Mouse (Mus musculus) liver, embryonic 13.5 days (tissue): ENCODE data around the gene Tfeb. TPM values are rescaled to one million over a fixed set of nuclear protein-coding genes. Genes with fewer than 3 reads are reported as not detected.

ENCODE experiments used
- ATAC-seq: fragments of 200-750 bp; cut with Nextera tagmentation; 2 replicates; pipeline ENCODE4 v1.8.0; 2017; ENCODE audit warnings: low read depth, mild to moderate bottlenecking, moderate number of reproducible peaks, moderate library complexity
- DNase-seq: peaks from one replicate; pipeline ENCODE4 v3.0.0; 2022
- H3K27ac ChIP-seq: fragments of 300-500 bp; sonication (generic); 2 replicates; pipeline ENCODE4 v1.5.1; 2015; ENCODE audit warnings: moderate library complexity, mild to moderate bottlenecking, inconsistent platforms
- H3K27me3 ChIP-seq: fragments of 300-500 bp; sonication (generic); 2 replicates; pipeline ENCODE4 v1.6.1; 2015; ENCODE audit warnings: mild to moderate bottlenecking, inconsistent platforms
- H3K36me3 ChIP-seq: fragments of 300-500 bp; sonication (generic); 2 replicates; pipeline ENCODE4 v1.6.1; 2015; ENCODE audit warnings: mild to moderate bottlenecking, inconsistent platforms
- H3K4me1 ChIP-seq: fragments of 300-500 bp; sonication (generic); replicated peaks from 2 replicates; pipeline ENCODE4 v1.6.1; 2015; ENCODE audit warnings: inconsistent platforms
- H3K4me2 ChIP-seq: fragments of 300-500 bp; sonication (generic); 2 replicates; pipeline ENCODE4 v1.6.1; 2015; ENCODE audit warnings: inconsistent platforms, mild to moderate bottlenecking, moderate library complexity
- H3K4me3 ChIP-seq: fragments of 300-500 bp; sonication (generic); replicated peaks from 2 replicates; pipeline ENCODE4 v1.5.1; 2015; ENCODE audit warnings: mild to moderate bottlenecking, inconsistent platforms
- H3K9ac ChIP-seq: fragments of 300-500 bp; sonication (generic); 2 replicates; pipeline ENCODE4 v1.6.1; 2015; ENCODE audit warnings: mild to moderate bottlenecking, inconsistent platforms
- H3K9me3 ChIP-seq: fragments of 300-500 bp; sonication (generic); replicated peaks from 2 replicates; pipeline ENCODE4 v1.6.1; 2016; ENCODE audit warnings: inconsistent platforms
- WGBS: fragments of 180-500 bp; shearing (Covaris S2); methylation state at CpG from one replicate; pipeline ENCODE4 v1.1.7; 2015; ENCODE audit not compliant: insufficient replicate concordance; 5-methylcytosine and 5-hydroxymethylcytosine counted together
- polyA plus RNA-seq: library from polyadenylated mRNA; unstranded; fragments of >200 nt; fragmentation: Nextera tagmentation; extraction: Ambion mirVana; gene quantifications from 2 replicates; pipeline ENCODE4 v1.2.1, GENCODE M21; 2015

The Tfeb gene
- polyA plus RNA-seq, 1 experiment from 2014 or later, result 4.4 TPM

DNA sequence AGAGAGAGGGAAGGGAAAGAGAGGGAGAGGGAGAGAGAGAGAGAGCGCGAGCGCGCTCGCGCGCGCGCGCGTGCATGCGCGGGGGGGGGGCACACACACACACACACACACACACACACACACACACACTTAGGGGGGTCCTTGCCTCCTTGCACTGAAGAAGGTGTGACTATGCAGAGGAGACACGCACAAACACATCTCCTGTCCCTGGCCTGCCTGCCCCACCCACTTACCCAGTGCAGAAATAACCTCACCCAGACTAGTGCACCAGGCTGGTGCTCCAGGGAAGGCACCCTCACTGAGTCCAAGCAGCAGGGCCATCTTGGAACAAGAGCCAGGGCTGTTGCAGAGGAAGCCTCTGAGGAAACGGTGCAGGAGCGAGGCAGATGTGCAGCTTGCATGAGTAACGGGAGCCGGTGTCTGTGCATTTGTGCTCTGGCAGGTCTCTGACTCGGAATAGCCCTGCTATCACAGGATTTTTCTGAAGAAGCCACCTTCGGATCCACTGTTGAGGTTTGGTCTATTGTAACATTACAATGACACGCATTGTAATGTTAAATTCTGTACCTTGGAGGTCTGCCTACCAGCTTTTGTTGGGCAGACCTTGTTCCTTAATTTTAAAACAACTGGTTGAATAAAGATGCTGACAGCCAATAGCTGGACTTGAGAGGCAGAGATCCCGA, 23.8 kb upstream of the Tfeb start:
- Histone ChIP-seq H3K36me3 (no peaks in the 10 kb centered on the region), H3K9me3 (no peaks in the 10 kb centered on the region), H3K27me3 (peaks cover 9% of the 10 kb centered on the region; the same call in 1 of the 2 replicates), H3K4me1 (peaks cover 7% of the 10 kb centered on the region), H3K9ac (no peak overlapping the region), H3K27ac (no peak overlapping the region), H3K4me2 (no peak overlapping the region), H3K4me3 (no peak overlapping the region)
- ATAC-seq (no peak), DNase-seq (no peak)
- WGBS, result 50% methylated on average over 17 of the region's 22 CpGs

DNA sequence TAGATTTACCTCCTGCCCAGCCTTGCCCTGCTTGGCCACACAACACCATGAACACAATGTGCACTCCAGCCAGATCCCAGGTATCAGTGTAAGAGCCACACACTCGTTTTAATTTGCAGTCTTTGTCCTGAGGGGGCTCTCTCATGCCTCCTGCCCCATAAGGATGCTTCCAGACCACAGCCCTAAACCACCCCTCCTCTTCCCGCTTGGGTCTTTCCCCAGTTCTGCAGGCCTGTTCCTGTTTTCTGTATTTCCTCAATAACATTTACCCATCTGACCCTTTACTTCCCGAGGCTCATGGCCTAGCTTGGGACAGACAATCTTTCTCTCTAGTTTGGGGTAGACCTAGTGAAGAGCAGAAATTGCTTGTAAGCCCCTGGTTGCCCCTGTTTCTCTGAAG, 21.8 kb upstream of the Tfeb start:
- WGBS, result 24% methylated on average over 3 of the region's 3 CpGs
- no peaks in the 10 kb centered on the region for H3K36me3 ChIP-seq
- DNase-seq, result no peak

DNA sequence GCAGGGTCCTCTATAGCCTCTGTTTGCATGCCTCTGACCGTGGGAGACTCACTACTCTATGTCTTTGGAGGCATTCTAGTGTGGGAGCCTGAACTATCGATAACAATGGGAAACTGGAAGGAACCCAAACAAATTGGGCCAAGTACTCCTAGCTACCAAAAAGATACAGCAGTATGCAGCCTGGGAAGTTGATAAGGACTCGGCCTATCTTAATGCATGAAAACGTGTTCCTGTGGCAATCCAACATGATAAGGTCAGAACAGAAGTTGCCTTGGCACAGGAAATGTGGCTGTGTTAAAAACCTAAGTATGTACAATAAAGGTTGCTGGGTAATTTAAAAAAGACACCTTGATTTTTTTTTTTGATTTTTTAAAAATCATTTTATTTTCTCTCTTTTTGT, 15.6 kb upstream of the Tfeb start:
- Histone ChIP-seq H3K27ac (no peak overlapping the region), H3K4me3 (no peak overlapping the region), H3K27me3 (peaks cover 8% of the 10 kb centered on the region; the same call in 1 of the 2 replicates), H3K4me1 (no peaks in the 10 kb centered on the region), H3K36me3 (no peaks in the 10 kb centered on the region), H3K9me3 (no peaks in the 10 kb centered on the region), H3K9ac (no peak overlapping the region), H3K4me2 (no peak overlapping the region)
- 32% methylated on average over 4 of the region's 4 CpGs for WGBS
- no peak for DNase-seq
- no peak for ATAC-seq

More for the DNA sequence above, 21.8 kb upstream of the Tfeb start:
- H3K27me3 ChIP-seq, result 0 out of 2 replicates have a peak, but pooled peaks cover 5% of the 10 kb centered on the region
- no peak overlapping the region for H3K27ac ChIP-seq
- no peak overlapping the region for H3K4me2 ChIP-seq
- H3K4me3 ChIP-seq, result no peak overlapping the region
- no peaks in the 10 kb centered on the region for H3K9me3 ChIP-seq
- no peak for ATAC-seq
- peaks cover 5% of the 10 kb centered on the region for H3K4me1 ChIP-seq
- H3K9ac ChIP-seq, result no peak overlapping the region

DNA sequence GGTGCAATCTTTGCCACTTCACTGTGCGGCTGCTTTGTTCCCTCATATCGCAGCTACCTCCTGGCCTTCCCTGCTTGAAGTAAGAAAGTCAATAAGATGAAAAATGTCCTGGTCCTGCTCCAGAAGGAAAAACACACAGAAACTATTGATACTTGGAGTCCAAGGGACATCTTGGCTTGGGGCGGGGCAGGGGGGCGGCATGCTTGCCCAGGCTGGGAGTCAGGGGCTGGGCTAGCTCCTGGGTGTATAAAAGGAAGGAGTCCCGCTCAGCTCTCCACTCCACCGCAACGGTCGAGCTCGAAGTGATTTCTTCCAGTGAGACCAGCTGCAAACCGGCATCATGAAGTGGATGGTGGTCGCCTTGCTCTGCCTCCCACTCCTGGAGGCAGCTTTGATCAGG, 10.3 kb upstream of the Tfeb start, which contains the start of gene Pgc:
Gene Pgc, plus strand, starts transcription at position 277 of the 400 bp plus-strand sequence.
- no peak for ATAC-seq
- Histone ChIP-seq H3K4me1 (no peaks in the 10 kb centered on the region), H3K4me3 (no peak within 1 kb of the TSS), H3K36me3 (no peaks in the 10 kb centered on the region), H3K9ac (no peak within 1 kb of the TSS), H3K4me2 (no peak within 1 kb of the TSS), H3K27me3 (peaks cover 6% of the 10 kb centered on the region; the same call in 1 of the 2 replicates), H3K27ac (no peak within 1 kb of the TSS), H3K9me3 (no peaks in the 10 kb centered on the region)
- DNase-seq, result no peak
- WGBS, result 64% methylated on average over 11 of the region's 11 CpGs

DNA sequence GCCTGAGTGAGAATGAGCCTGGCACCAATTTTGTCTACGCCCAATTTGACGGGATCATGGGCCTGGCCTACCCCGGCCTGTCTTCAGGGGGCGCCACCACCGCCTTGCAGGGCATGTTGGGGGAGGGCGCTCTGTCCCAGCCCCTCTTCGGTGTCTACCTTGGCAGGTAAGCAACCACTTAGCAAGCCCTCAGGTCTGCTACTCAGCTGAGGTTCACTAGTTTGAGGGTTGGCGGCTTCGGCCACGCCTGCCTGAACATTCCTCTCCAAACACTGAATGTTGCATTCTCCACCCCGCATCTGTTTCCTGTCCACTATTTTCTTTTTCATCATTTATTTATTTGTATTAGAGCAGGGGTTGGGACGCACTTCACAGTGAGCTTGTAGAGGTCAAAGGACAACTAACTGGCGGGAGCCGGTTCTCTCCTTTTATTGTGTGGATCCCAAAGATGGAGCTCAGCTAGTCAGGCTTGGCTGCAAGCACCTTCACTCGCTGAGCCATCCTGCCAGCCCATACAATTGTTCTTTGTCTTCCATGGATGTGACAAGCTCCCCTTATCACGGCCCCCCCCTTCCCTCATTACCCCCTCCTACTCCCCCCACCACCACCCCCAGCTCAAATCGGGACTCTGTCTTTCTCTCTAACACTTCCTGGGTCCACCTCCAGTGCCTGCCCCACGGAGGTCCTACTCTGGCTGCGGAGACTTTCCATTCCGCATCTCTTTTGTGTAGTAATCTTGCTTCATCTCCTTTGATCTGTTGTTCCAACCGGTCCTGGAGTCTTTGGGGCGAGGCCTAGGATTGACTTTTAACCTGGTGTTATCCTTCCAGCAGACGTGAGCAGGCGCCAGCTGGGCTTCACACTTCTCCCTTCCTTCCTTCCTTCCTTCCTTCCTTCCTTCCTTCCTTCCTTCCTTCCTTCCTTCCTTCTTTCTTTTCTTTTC, 5.9 kb upstream of the Tfeb start:
- no peak overlapping the region for H3K4me3 ChIP-seq
- H3K27me3 ChIP-seq, result peaks cover 14% of the 10 kb centered on the region
- WGBS, result 54% methylated on average over 24 of the region's 24 CpGs
- no peaks in the 10 kb centered on the region for H3K4me1 ChIP-seq
- no peak overlapping the region for H3K9ac ChIP-seq
- H3K9me3 ChIP-seq, result no peaks in the 10 kb centered on the region
- ATAC-seq, result no peak
- H3K36me3 ChIP-seq, result no peaks in the 10 kb centered on the region
- no peak for DNase-seq
- H3K27ac ChIP-seq, result no peak overlapping the region
- H3K4me2 ChIP-seq, result no peak overlapping the region

DNA sequence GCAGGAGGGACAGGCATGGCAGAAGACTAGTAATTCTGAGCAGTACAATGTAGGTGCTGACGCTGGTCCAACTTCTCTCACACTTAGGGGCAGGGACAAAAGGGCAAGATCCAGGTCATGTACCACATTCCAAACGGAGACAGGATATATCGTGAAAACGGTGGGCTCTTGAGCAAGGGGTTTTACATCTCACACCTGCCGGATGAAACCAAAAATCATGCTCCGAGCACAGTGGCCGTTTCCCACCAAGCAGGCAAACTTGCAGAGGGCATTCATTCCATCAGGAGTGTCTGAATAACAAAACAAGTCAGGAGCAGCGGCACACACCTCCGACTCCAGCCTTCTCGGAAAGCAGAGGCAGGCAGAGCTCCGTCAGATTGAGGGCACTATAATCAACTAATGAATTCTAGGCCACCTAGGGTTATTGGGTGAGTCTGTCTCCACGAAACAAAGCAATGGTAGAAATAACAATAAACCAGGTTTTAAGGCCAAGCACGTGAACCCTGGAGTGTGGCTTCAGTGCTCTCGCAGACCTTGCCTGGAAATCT, 1.2 kb upstream of the Tfeb start:
- Histone ChIP-seq H3K4me2 (no peak overlapping the region), H3K9me3 (no peaks in the 10 kb centered on the region), H3K9ac (no peak overlapping the region), H3K4me1 (peaks cover 29% of the 10 kb centered on the region), H3K36me3 (no peaks in the 10 kb centered on the region), H3K27ac (no peak overlapping the region), H3K4me3 (no peak overlapping the region), H3K27me3 (peaks cover 36% of the 10 kb centered on the region)
- 68% methylated on average over 14 of the region's 14 CpGs for WGBS
- DNase-seq (no peak), ATAC-seq (no peak)

DNA sequence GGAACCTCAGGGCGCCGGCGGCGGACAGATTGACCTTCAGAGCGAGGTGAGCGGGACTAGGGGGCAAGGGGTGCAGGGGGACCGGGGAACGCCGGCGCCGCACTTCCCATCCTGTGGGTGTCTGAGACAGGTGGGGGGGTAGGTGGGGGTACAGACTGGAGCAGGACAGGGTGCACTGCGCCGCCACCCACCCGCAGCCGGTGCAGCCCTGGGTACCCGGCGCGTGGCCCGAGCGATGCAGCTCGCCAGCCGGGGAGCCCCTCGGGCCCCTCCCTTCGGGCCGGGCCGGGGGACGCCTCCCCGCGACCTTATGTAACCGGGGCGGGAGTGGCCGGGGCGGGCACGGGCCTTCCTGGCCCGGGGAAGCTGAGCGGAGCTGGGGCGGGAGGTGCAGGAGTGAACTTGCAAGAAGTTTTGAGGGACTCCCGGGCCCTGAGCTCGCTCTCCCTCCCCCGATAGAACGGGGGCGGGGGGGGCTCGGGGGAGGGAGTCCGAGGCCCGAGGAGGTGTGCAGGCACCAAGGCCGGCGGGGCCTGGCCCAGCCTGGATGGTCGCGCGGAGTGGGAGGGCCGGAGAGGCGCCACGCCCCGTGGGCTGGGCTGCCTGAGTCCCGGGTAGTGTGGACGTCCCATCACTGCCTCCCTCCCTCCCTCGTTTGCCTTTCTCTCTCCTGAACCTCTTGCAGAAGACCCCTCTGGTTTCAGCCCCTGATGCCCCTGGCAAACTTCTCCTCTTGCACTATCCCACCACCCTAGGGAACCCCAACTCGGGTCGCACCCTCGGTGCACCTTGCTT, 638 bp downstream of the Tfeb start:
- WGBS, result under 1% methylated on average over 49 of the region's 60 CpGs
- Histone ChIP-seq H3K9ac (peak overlapping the region; percentile 77), H3K4me2 (peak overlapping the region; percentile 99), H3K4me3 (peak overlapping the region; percentile 70), H3K27ac (peak overlapping the region; percentile 79), H3K36me3 (no peaks in the 10 kb centered on the region), H3K27me3 (peaks cover 29% of the 10 kb centered on the region), H3K4me1 (peaks cover 44% of the 10 kb centered on the region), H3K9me3 (no peaks in the 10 kb centered on the region)
- DNase-seq (peak; percentile 70), ATAC-seq (peak; percentile 76)

DNA sequence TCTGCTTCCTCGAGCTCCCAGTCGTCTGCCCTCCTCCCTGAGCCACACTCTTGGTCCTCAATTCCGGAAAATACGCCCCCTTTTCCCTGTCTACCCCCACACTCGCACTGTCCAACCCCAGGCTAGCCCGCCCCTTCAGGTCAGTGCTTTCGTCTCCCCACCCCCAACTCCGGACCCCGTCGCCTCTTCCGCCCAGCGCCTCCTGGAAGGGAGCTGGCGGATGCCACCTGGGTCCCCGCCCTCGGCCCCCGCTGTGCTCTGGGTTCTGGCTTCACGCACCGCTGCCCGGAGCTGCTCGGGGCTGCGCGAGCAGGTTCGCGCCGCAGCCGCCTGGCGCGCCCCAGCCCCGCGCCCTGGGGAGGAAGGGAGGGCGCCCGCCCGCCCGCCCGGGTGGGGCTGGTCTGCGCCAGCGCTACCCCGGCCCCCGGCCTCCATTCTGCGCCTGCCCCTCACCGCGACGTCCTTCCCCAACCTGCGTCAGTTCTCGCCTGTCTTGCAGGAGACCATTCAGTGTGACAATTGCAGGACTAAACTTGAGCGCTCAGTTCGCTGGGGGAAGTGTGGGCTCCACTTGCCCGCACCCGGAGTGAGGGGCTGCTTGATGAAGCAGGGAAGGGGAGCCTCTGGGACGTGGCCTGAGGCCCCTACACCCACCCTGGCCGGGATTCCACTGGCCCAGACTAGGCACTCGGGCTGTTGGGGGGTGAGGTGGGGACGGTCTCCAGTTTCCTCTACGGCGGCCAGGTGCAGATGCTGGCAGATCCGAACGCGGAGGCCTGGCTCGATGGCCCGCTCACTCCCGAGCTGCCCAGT, 1.4 kb downstream of the Tfeb start:
- Histone ChIP-seq H3K4me1 (peaks cover 52% of the 10 kb centered on the region), H3K4me2 (peak overlapping the region; percentile 99)
- ATAC-seq, result peak; percentile 22

DNA sequence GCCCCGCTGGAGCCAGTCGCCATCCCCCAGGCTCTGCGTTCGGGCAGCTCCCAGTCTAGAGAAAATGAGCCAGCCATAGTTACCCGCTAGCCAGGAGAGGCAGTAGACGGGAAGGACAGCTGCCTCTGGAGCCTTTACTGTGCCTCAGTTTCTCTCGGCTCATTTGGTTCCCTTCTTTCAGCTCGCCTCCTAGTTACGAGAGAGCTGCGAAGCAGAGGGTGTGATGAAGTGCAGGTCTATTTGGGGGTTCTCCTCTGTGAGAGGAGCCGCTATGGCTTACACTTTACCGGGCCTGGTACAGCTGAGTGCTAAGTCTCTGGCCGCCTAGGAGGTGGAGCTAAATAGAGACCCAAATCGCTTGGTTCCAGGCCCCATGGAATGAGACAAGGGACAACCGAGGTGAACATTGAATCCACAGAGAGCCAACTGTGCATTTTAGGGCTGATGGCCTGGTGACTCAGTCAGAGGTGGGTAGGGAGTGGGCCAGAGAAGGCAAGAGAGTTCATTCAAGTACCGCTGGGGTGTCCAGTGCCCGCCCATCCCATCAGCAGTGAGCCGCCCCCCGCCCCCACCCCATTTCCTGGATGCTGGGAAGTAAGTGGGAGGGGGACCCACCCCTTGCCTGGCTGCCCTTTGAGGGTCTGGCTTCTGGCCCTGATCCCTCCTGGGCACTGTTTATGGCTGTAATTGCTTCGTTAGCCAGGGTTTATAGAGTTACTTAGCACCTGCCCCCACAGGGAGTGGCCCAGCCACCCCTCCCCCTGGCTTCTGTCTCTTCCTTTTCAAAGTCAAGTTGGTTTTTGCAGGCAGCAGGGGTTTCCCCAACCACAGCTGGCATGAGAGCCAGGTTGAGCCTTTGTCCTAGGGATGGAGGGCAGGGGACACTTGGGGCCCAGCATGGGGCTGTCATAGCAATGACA, 2.3 kb downstream of the Tfeb start:
- Histone ChIP-seq H3K27me3 (peaks cover 25% of the 10 kb centered on the region), H3K4me1 (peaks cover 61% of the 10 kb centered on the region), H3K4me2 (peak overlapping the region; percentile 99), H3K27ac (no peak overlapping the region; the same call in 1 of the 2 replicates), H3K9ac (peak overlapping the region; percentile 77), H3K4me3 (peak overlapping the region; percentile 70), H3K9me3 (no peaks in the 10 kb centered on the region), H3K36me3 (no peaks in the 10 kb centered on the region)
- DNase-seq (no peak), ATAC-seq (no peak)
- WGBS, result 20% methylated on average over 20 of the region's 20 CpGs

More for the DNA sequence above, 1.4 kb downstream of the Tfeb start:
- Histone ChIP-seq H3K27me3 (peaks cover 25% of the 10 kb centered on the region), H3K4me3 (peak overlapping the region; percentile 70), H3K27ac (peak overlapping the region; percentile 43), H3K9me3 (no peaks in the 10 kb centered on the region), H3K36me3 (no peaks in the 10 kb centered on the region), H3K9ac (peak overlapping the region; percentile 77)
- no peak for DNase-seq
- WGBS, result 2% methylated on average over 56 of the region's 61 CpGs
